Mouse (Mus musculus): Measurements from ENCODE around the gene Gm20683. TPM values are rescaled to one million over a fixed set of nuclear protein-coding genes. Genes with fewer than 3 reads are reported as not detected.

Gm20683 gene
- 0.36 and 1.2 TPM in 2 replicates for polyA plus RNA-seq (2014; fragmentation: Nextera tagmentation; extraction: Ambion mirVana)

DNA sequence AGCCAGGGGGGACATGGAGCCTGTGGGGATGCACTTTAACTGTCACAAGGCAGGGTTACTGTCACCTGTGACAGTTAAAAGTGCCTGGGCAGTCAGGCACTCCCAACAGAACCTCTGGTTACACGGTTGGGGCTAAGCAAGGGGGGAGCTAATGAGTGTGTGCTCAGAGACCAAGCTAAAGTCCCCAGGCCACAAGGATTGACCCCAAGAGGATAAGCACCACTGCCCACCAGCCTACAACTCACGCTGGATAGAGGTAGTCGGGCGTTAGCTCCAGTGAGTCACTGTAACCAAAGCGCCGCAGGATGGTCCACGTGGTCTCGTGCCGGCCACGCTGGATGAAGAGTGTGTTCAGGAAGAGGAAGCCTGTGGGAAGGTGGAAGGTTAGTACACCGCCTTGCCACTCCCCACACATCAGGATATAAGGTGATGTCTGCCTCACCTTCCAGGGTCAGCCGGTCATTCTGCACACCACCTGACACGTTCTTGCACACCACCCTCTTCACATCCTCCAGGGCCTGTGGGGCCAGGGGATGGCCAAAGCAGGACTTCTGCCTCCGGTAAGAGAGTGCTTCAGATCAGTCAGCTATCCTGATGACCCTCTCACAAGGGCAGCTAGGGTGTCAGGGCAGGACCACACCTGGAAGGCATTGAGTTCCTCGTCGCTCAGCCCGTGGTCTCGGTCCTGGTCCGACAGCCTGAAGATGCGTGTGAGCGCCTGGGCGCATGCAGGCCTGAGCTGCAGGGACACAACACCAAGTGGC lies at the start of gene Gm20683:
Gm20683 (minus strand) TSS at position 647 of the 764 bp plus-strand sequence.
- Histone ChIP-seq H3K36me3 (replicated peaks; ENCODE audit: control insufficient read depth, insufficient read depth, low read depth, low read length) (peaks cover 14% of the 10 kb centered on the region), H3K27ac (replicated peaks; ENCODE audit: low read depth, low read length) (no peak within 1 kb of the TSS), H3K4me1 (ENCODE audit: control insufficient read depth, insufficient read depth, low read length) (peaks cover 10% of the 10 kb centered on the region), H3K9me3 (replicated peaks; ENCODE audit: control insufficient read depth, low read length) (no peaks in the 10 kb centered on the region), H3K9ac (replicated peaks; ENCODE audit: low read length) (no peak within 1 kb of the TSS), H3K4me3 (ENCODE audit: low read depth, low read length) (no peak within 1 kb of the TSS), H3K4me2 (ENCODE audit: low read depth, low read length) (no peak within 1 kb of the TSS), H3K27me3 (ENCODE audit: control insufficient read depth, insufficient read depth, low read length) (no peaks in the 10 kb centered on the region)
- DNase-seq (ENCODE audit: low spot score): no peak
- no peak for ATAC-seq (replicated peaks; ENCODE audit: insufficient number of reproducible peaks, low FRiP score, low TSS enrichment, low read depth)
- 93% methylated on average over 22 of the region's 22 CpGs for WGBS

DNA sequence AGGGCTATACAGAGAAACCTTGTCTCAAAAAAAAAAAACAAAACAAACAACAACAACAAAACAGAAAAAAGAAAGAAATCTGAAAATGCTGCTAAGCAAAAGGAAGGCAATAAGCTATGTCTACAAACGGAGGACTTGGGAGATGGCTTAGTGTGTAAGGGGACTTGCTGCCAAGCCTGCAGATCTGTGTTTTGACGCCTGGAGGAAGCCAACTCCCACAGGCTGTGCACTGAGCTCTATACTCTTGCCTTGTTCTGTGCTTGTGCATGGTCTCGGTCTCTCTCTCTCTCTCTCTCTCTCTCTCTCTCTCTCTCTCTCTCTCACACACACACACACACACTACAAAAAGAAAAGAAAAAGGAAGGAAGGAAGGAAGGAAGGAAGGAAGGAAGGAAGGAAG lies 47.3 kb upstream of the Gm20683 start:
- no peak for ATAC-seq (replicated peaks; ENCODE audit: insufficient number of reproducible peaks, low FRiP score, low TSS enrichment, low read depth)
- DNase-seq (ENCODE audit: low spot score): no peak
- Histone ChIP-seq H3K4me1 (ENCODE audit: control insufficient read depth, insufficient read depth, low read length) (no peaks in the 10 kb centered on the region), H3K36me3 (replicated peaks; ENCODE audit: control insufficient read depth, insufficient read depth, low read depth, low read length) (no peaks in the 10 kb centered on the region; the same call in none of the 2 replicates), H3K4me2 (ENCODE audit: low read depth, low read length) (no peak overlapping the region), H3K27ac (replicated peaks; ENCODE audit: low read depth, low read length) (no peak overlapping the region), H3K4me3 (ENCODE audit: low read depth, low read length) (no peak overlapping the region), H3K9me3 (replicated peaks; ENCODE audit: control insufficient read depth, low read length) (no peaks in the 10 kb centered on the region), H3K27me3 (ENCODE audit: control insufficient read depth, insufficient read depth, low read length) (no peaks in the 10 kb centered on the region), H3K9ac (replicated peaks; ENCODE audit: low read length) (no peak overlapping the region)
- 87% methylated on average over 3 of the region's 3 CpGs for WGBS

DNA sequence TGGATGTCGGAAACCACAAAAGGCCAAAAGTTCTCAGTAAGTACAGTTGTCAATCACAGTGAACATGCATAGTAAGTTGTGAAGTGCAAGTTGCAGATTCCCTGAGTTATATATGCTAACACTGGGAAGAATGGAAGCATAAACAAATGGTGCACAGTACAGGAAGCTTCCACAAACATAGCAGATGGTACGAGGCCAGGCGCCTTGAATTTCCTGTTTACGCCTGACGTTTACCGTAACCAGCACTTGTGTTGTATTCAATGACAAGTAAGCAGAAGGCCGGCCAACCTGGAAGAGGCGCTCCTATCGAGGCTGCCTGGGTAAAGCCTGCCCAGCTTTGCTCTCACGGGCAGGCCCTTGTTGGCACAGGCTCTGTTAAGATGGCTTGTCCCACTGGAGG lies 45.9 kb upstream of the Gm20683 start:
- ATAC-seq (replicated peaks; ENCODE audit: insufficient number of reproducible peaks, low FRiP score, low TSS enrichment, low read depth) (no peak), DNase-seq (ENCODE audit: low spot score) (no peak)
- H3K9ac ChIP-seq (replicated peaks; ENCODE audit: low read length): no peak overlapping the region
- no peaks in the 10 kb centered on the region for H3K27me3 ChIP-seq (ENCODE audit: control insufficient read depth, insufficient read depth, low read length)
- WGBS: 88% methylated on average over 10 of the region's 10 CpGs
- H3K27ac ChIP-seq (replicated peaks; ENCODE audit: low read depth, low read length): no peak overlapping the region
- no peak overlapping the region for H3K4me2 ChIP-seq (ENCODE audit: low read depth, low read length)
- no peaks in the 10 kb centered on the region; the same call in none of the 2 replicates for H3K36me3 ChIP-seq (replicated peaks; ENCODE audit: control insufficient read depth, insufficient read depth, low read depth, low read length)
- no peaks in the 10 kb centered on the region for H3K9me3 ChIP-seq (replicated peaks; ENCODE audit: control insufficient read depth, low read length)
- H3K4me3 ChIP-seq (ENCODE audit: low read depth, low read length): no peak overlapping the region
- peaks cover under 1% of the 10 kb centered on the region; the same call in 1 of the 2 replicates for H3K4me1 ChIP-seq (ENCODE audit: control insufficient read depth, insufficient read depth, low read length)

DNA sequence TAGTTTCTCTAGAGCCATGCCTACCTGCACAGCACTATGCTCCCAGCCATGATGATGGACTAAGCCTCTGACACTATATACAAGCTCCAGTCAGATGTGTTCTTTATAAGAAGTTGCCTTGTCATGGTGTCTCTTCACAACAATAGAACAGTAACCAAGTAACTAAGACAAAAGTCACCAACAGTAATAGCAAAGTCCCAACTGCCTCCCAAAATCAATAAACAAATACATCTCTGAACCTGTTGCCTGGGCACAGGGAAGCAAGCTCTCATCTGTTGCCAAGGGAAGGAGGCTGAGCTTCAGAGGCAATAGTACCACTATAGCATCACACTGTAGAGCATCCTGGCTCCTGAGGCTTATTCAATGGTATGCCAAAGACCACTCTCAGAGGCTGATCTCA lies 45.2 kb upstream of the Gm20683 start:
- ATAC-seq (replicated peaks; ENCODE audit: insufficient number of reproducible peaks, low FRiP score, low TSS enrichment, low read depth): no peak
- H3K36me3 ChIP-seq (replicated peaks; ENCODE audit: control insufficient read depth, insufficient read depth, low read depth, low read length): no peaks in the 10 kb centered on the region; the same call in none of the 2 replicates

DNA sequence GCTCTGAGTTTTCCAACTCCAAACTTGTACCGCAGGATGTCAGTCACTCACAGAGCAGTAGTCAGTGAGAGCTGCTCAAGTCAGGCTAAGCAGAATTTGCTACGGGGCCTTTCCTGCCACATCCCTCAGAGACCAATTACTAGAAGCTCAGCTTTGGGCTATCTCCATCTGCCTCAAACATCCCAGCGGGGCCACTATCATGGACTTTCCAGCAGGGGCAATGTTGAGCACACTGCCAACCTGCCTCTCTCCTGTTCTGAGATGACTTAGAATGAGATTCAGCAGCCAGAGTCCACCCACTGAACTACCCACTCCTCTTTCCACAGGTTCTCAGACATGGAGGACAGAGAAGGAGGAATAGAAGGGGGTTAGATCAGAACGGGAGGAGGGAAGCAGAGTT lies 44.1 kb upstream of the Gm20683 start:
- no peak overlapping the region for H3K4me3 ChIP-seq (ENCODE audit: low read depth, low read length)
- H3K27me3 ChIP-seq (ENCODE audit: control insufficient read depth, insufficient read depth, low read length): no peaks in the 10 kb centered on the region
- no peak overlapping the region for H3K4me2 ChIP-seq (ENCODE audit: low read depth, low read length)
- 56% methylated on average over 4 of the region's 4 CpGs for WGBS
- H3K27ac ChIP-seq (replicated peaks; ENCODE audit: low read depth, low read length): no peak overlapping the region
- peaks cover 14% of the 10 kb centered on the region for H3K4me1 ChIP-seq (ENCODE audit: control insufficient read depth, insufficient read depth, low read length)
- DNase-seq (ENCODE audit: low spot score) (peak; percentile 36), ATAC-seq (replicated peaks; ENCODE audit: insufficient number of reproducible peaks, low FRiP score, low TSS enrichment, low read depth) (no peak)
- H3K36me3 ChIP-seq (replicated peaks; ENCODE audit: control insufficient read depth, insufficient read depth, low read depth, low read length): no peaks in the 10 kb centered on the region; the same call in none of the 2 replicates
- H3K9ac ChIP-seq (replicated peaks; ENCODE audit: low read length): no peak overlapping the region
- H3K9me3 ChIP-seq (replicated peaks; ENCODE audit: control insufficient read depth, low read length): no peaks in the 10 kb centered on the region

More for the DNA sequence above, 45.2 kb upstream of the Gm20683 start:
- no peak overlapping the region for H3K9ac ChIP-seq (replicated peaks; ENCODE audit: low read length)
- no peak overlapping the region for H3K4me3 ChIP-seq (ENCODE audit: low read depth, low read length)
- peaks cover 3% of the 10 kb centered on the region; the same call in 1 of the 2 replicates for H3K4me1 ChIP-seq (ENCODE audit: control insufficient read depth, insufficient read depth, low read length)
- DNase-seq (ENCODE audit: low spot score): no peak
- H3K27ac ChIP-seq (replicated peaks; ENCODE audit: low read depth, low read length): no peak overlapping the region
- H3K9me3 ChIP-seq (replicated peaks; ENCODE audit: control insufficient read depth, low read length): no peaks in the 10 kb centered on the region
- H3K4me2 ChIP-seq (ENCODE audit: low read depth, low read length): no peak overlapping the region
- no peaks in the 10 kb centered on the region for H3K27me3 ChIP-seq (ENCODE audit: control insufficient read depth, insufficient read depth, low read length)

DNA sequence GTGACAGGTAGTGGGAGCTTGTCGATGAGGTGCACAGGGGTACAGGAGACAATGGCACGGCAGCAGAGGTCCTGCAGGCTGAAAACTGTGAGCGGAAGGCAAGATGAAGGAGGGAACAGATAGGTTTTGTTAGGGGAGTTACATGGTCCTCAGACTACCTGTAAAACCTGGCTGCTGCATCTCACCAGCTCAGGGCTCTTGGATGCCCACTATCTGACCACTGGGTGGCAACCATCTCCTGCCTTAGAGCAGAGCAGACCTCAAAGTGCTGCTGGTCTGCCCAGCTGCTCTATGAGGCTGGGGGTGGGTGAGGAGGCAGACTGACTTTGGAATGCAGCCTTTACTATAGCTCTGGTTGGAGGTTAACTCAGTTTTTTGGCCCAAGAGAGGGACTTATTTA lies 42.3 kb upstream of the Gm20683 start:
- Histone ChIP-seq H3K36me3 (replicated peaks; ENCODE audit: control insufficient read depth, insufficient read depth, low read depth, low read length) (no peaks in the 10 kb centered on the region; the same call in none of the 2 replicates), H3K4me1 (ENCODE audit: control insufficient read depth, insufficient read depth, low read length) (peaks cover 19% of the 10 kb centered on the region), H3K9me3 (replicated peaks; ENCODE audit: control insufficient read depth, low read length) (no peaks in the 10 kb centered on the region), H3K4me3 (ENCODE audit: low read depth, low read length) (no peak overlapping the region), H3K9ac (replicated peaks; ENCODE audit: low read length) (no peak overlapping the region), H3K4me2 (ENCODE audit: low read depth, low read length) (no peak overlapping the region), H3K27me3 (ENCODE audit: control insufficient read depth, insufficient read depth, low read length) (no peaks in the 10 kb centered on the region), H3K27ac (replicated peaks; ENCODE audit: low read depth, low read length) (no peak overlapping the region)
- DNase-seq (ENCODE audit: low spot score): no peak
- 93% methylated on average over 3 of the region's 3 CpGs for WGBS
- ATAC-seq (replicated peaks; ENCODE audit: insufficient number of reproducible peaks, low FRiP score, low TSS enrichment, low read depth): no peak

DNA sequence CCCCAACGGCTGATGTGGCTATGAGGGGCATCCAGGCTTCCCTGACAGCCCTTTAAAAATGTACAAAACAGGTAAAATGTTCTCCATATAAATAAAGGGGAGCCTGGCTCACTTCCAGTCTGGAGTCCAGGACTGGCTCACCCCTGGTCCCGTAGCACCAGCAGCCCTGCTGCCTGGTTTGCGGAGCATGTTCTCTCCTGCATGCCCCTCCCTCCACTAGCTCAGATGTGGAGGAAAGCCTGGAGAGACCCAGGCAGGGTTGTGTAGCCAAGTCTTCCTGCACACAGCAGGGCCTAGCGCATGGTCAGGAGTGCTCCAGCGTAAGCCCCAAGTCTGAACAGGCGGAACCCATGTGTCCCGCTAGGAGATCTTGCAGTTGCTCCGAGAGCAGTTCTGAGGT lies 41.7 kb upstream of the Gm20683 start:
- H3K36me3 ChIP-seq (replicated peaks; ENCODE audit: control insufficient read depth, insufficient read depth, low read depth, low read length): no peaks in the 10 kb centered on the region; the same call in none of the 2 replicates
- H3K27me3 ChIP-seq (ENCODE audit: control insufficient read depth, insufficient read depth, low read length): no peaks in the 10 kb centered on the region
- H3K9ac ChIP-seq (replicated peaks; ENCODE audit: low read length): no peak overlapping the region
- DNase-seq (ENCODE audit: low spot score): no peak
- H3K4me1 ChIP-seq (ENCODE audit: control insufficient read depth, insufficient read depth, low read length): peaks cover 19% of the 10 kb centered on the region
- H3K27ac ChIP-seq (replicated peaks; ENCODE audit: low read depth, low read length): no peak overlapping the region
- no peak overlapping the region for H3K4me2 ChIP-seq (ENCODE audit: low read depth, low read length)
- no peak for ATAC-seq (replicated peaks; ENCODE audit: insufficient number of reproducible peaks, low FRiP score, low TSS enrichment, low read depth)
- 85% methylated on average over 8 of the region's 8 CpGs for WGBS
- H3K9me3 ChIP-seq (replicated peaks; ENCODE audit: control insufficient read depth, low read length): no peaks in the 10 kb centered on the region
- H3K4me3 ChIP-seq (ENCODE audit: low read depth, low read length): no peak overlapping the region

DNA sequence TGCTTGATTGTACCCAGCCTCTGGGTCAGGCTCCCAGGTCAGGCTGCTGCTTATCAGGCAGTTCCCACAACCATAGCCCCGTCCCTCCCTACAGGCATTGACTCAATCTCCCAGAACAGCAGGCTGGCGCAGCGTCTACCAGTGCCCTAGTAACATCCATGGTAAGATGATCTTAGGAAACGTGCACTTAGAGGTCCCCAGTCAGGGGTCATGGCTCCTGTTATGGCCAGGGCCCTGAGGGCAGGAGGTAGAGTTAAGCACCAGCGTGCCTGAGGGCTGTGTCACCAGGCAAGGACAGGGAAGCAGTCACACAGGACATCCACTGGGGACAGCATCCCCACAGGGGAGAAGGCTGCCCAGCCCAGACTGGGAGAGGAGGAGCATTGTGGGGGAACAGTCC lies 40.7 kb upstream of the Gm20683 start:
- H3K4me1 ChIP-seq (ENCODE audit: control insufficient read depth, insufficient read depth, low read length): peaks cover 19% of the 10 kb centered on the region
- no peak for ATAC-seq (replicated peaks; ENCODE audit: insufficient number of reproducible peaks, low FRiP score, low TSS enrichment, low read depth)
- no peaks in the 10 kb centered on the region; the same call in none of the 2 replicates for H3K36me3 ChIP-seq (replicated peaks; ENCODE audit: control insufficient read depth, insufficient read depth, low read depth, low read length)
- WGBS: 19% methylated on average over 5 of the region's 5 CpGs
- no peak overlapping the region for H3K9ac ChIP-seq (replicated peaks; ENCODE audit: low read length)
- no peak overlapping the region for H3K4me3 ChIP-seq (ENCODE audit: low read depth, low read length)
- peak overlapping the region; percentile 52 for H3K27ac ChIP-seq (replicated peaks; ENCODE audit: low read depth, low read length)
- H3K4me2 ChIP-seq (ENCODE audit: low read depth, low read length): no peak overlapping the region
- no peaks in the 10 kb centered on the region for H3K9me3 ChIP-seq (replicated peaks; ENCODE audit: control insufficient read depth, low read length)
- H3K27me3 ChIP-seq (ENCODE audit: control insufficient read depth, insufficient read depth, low read length): no peaks in the 10 kb centered on the region
- DNase-seq (ENCODE audit: low spot score): no peak

All from embryonic facial prominence, embryonic 11.5 days (tissue).